Mouse (Mus musculus): ENCODE data around the gene Pdk1.

Pdk1 gene

GRCm38 (mm10) chr2:71872801-71873443, at the start of gene Pdk1:
Pdk1 (plus strand) TSS chr2:71873224.
- peak; percentile 98 for DNase-seq

GRCm38 (mm10) chr2:71824146-71824545, 48.9 kb upstream of the Pdk1 start:
- DNase-seq: no peak

- no peak for DNase-seq
Measured at GRCm38 (mm10) chr2:71827711-71828110, 45.3 kb upstream of the Pdk1 start.

- DNase-seq: no peak
Measured at GRCm38 (mm10) chr2:71828928-71829327, 44.1 kb upstream of the Pdk1 start.

GRCm38 (mm10) chr2:71833626-71834025, 39.4 kb upstream of the Pdk1 start:
- no peak for DNase-seq

GRCm38 (mm10) chr2:71834371-71834770, 38.7 kb upstream of the Pdk1 start:
- no peak for DNase-seq

- no peak for DNase-seq
Measured at GRCm38 (mm10) chr2:71835556-71835955, 37.5 kb upstream of the Pdk1 start.

GRCm38 (mm10) chr2:71836232-71836631, 36.8 kb upstream of the Pdk1 start:
- no peak for DNase-seq

GRCm38 (mm10) chr2:71837261-71837660, 35.8 kb upstream of the Pdk1 start:
- no peak for DNase-seq

GRCm38 (mm10) chr2:71837791-71838190, 35.2 kb upstream of the Pdk1 start:
- DNase-seq: peak; percentile 61

GRCm38 (mm10) chr2:71843316-71843715, 29.7 kb upstream of the Pdk1 start:
- DNase-seq: no peak

GRCm38 (mm10) chr2:71844906-71845305, 28.1 kb upstream of the Pdk1 start:
- DNase-seq: no peak

GRCm38 (mm10) chr2:71852161-71852560, 20.9 kb upstream of the Pdk1 start:
- DNase-seq: peak; percentile 43

- no peak for DNase-seq
Measured at GRCm38 (mm10) chr2:71855076-71855475, 17.9 kb upstream of the Pdk1 start.

- DNase-seq: peak; percentile 25
Measured at GRCm38 (mm10) chr2:71863531-71864173, 9.4 kb upstream of the Pdk1 start.

- DNase-seq: peak; percentile 86
Measured at GRCm38 (mm10) chr2:71865022-71865421, 8.0 kb upstream of the Pdk1 start.

GRCm38 (mm10) chr2:71865935-71866334, 7.1 kb upstream of the Pdk1 start:
- no peak for DNase-seq

- no peak for DNase-seq
Measured at GRCm38 (mm10) chr2:71866565-71866964, 6.5 kb upstream of the Pdk1 start.

GRCm38 (mm10) chr2:71867019-71867418, 6.0 kb upstream of the Pdk1 start:
- DNase-seq: no peak

GRCm38 (mm10) chr2:71867480-71867879, 5.5 kb upstream of the Pdk1 start:
- no peak for DNase-seq

- no peak for DNase-seq
Measured at GRCm38 (mm10) chr2:71868256-71868655, 4.8 kb upstream of the Pdk1 start.

GRCm38 (mm10) chr2:71872141-71872540, 883 bp upstream of the Pdk1 start:
- DNase-seq: no peak

- DNase-seq: peak; percentile 29
Measured at GRCm38 (mm10) chr2:71873474-71874322, 674 bp downstream of the Pdk1 start.

- no peak for DNase-seq
Measured at GRCm38 (mm10) chr2:71874422-71874821, 1.4 kb downstream of the Pdk1 start.
